Mouse (Mus musculus): Measurements from ENCODE around the gene Tdrkh. TPM values are rescaled to one million over a fixed set of nuclear protein-coding genes. Genes with fewer than 3 reads are reported as not detected.

The Tdrkh gene
- total and polyA plus RNA-seq, 3 experiments = not detected

- dilution Hi-C loops (cut with MboI; ENCODE audit: extremely low pct_ligation_motif_present, extremely low pct_unique_long_range_greater_than_20kb, low sequenced_read_pairs) (no loop called here), in situ Hi-C loops (cut with MboI; ENCODE audit: low pct_ligation_motif_present, low pct_unique_long_range_greater_than_20kb, low sequenced_read_pairs) (loop anchor here (5.0 kb wide), 1 partner anchor 47 kb away; no protein-coding TSS in a partner anchor)
- H3K9me3 ChIP-seq (replicated peaks; ENCODE audit: low read length) = no peaks in the 10 kb centered on the region
- no peaks in the 10 kb centered on the region for H3K79me2 ChIP-seq (replicated peaks; ENCODE audit: control insufficient read depth, extremely low read depth, insufficient read depth, poor library complexity, severe bottlenecking)
- no peaks in the 10 kb centered on the region for H3K36me3 ChIP-seq (replicated peaks in 1 of 2; ENCODE audit: control insufficient read depth in 1 of 2, insufficient read depth in 1 of 2, low read length in 1 of 2)
- no peak overlapping the region for H3K27ac ChIP-seq (ENCODE audit: insufficient read depth, low read depth)
- peak; percentile 58 for DNase-seq (ENCODE audit: extremely low read depth)
- no peak overlapping the region for H3K9ac ChIP-seq (ENCODE audit: insufficient read depth, low read depth)
- TF ChIP-seq IRF4 (IDR thresholded peaks at IDR 0.05; ENCODE audit: low read depth, low read length) (peak; percentile 95), CHD2 (IDR thresholded peaks at IDR 0.05; ENCODE audit: low read length) (no peak), SIN3A (IDR thresholded peaks at IDR 0.05; ENCODE audit: low read length) (no peak), JUN (IDR thresholded peaks at IDR 0.05; ENCODE audit: insufficient read depth, low read depth, low read length) (peak; percentile 23; the same call in 1 of the 2 replicates), ELF1 (IDR thresholded peaks at IDR 0.05; ENCODE audit: low read depth, low read length) (no peak), SMC3 (IDR thresholded peaks at IDR 0.05; ENCODE audit: low read depth, low read length) (no peak), ZNF384 (IDR thresholded peaks at IDR 0.05; ENCODE audit: low read depth, low read length) (no peak), EP300 (IDR thresholded peaks at IDR 0.05; ENCODE audit: low read length) (peak; percentile 86), MAFK (IDR thresholded peaks at IDR 0.05; ENCODE audit: insufficient replicate concordance, low read length) (no peak), PAX5 (IDR thresholded peaks at IDR 0.05; ENCODE audit: low read length) (no peak), USF1 (IDR thresholded peaks at IDR 0.05; ENCODE audit: low read depth, low read length) (no peak), HCFC1 (IDR thresholded peaks at IDR 0.05; ENCODE audit: low read depth, low read length) (0 out of 2 replicates have a peak, but pooled peaks have one; percentile 6), ZC3H11A (IDR thresholded peaks at IDR 0.05; ENCODE audit: low read depth, low read length) (no peak), NELFE (IDR thresholded peaks at IDR 0.05; ENCODE audit: low read depth, low read length) (no peak), ETS1 (conservative IDR thresholded peaks at IDR 0.05; ENCODE audit: low read depth, low read length) (no peak), E2F4 (IDR thresholded peaks at IDR 0.05; ENCODE audit: insufficient replicate concordance, low read depth, low read length) (no peak), GABPA (IDR thresholded peaks at IDR 0.05; ENCODE audit: insufficient replicate concordance, low read depth, low read length) (no peak), CTCF (conservative IDR thresholded peaks at IDR 0.05 in 1 of 2, IDR thresholded peaks at IDR 0.05 in 1 of 2; ENCODE audit: low read depth in 2 of 2, low read length in 2 of 2) (no peak), MXI1 (IDR thresholded peaks at IDR 0.05; ENCODE audit: low read depth, low read length) (no peak), POLR2AphosphoS2 (IDR thresholded peaks at IDR 0.05; ENCODE audit: low read depth, low read length) (no peak), MAX (IDR thresholded peaks at IDR 0.05; ENCODE audit: low read length) (no peak), JUND (conservative IDR thresholded peaks at IDR 0.05; ENCODE audit: low read depth, low read length) (peak; percentile 53), NRF1 (IDR thresholded peaks at IDR 0.05; ENCODE audit: low read depth, low read length) (no peak), ZKSCAN1 (IDR thresholded peaks at IDR 0.05; ENCODE audit: borderline replicate concordance, low read depth, low read length) (no peak), MAZ (IDR thresholded peaks at IDR 0.05; ENCODE audit: low read depth, low read length) (0 out of 2 replicates have a peak, but pooled peaks have one; percentile 70), ZMIZ1 (IDR thresholded peaks at IDR 0.05; ENCODE audit: low read depth, low read length) (no peak), MEF2A (IDR thresholded peaks at IDR 0.05; ENCODE audit: borderline replicate concordance, low read depth, low read length) (no peak), UBTF (IDR thresholded peaks at IDR 0.05; ENCODE audit: low read depth, low read length) (no peak)
- H3K4me3 ChIP-seq (replicated peaks in 1 of 3; ENCODE audit: low read depth in 2 of 3, low read length in 2 of 3, poor library complexity in 1 of 3) = no peak overlapping the region
- H3K4me2 ChIP-seq (ENCODE audit: insufficient read depth, low read depth, poor library complexity, severe bottlenecking) = peak overlapping the region; percentile 37; the same call in 1 of the 2 replicates
- peaks cover 17 to 94% of the 10 kb centered on the region in 2 experiments for H3K4me1 ChIP-seq (ENCODE audit: control insufficient read depth in 1 of 2, insufficient read depth in 2 of 2)
- no peaks in the 10 kb centered on the region for H3K27me3 ChIP-seq (replicated peaks)
Observed at GRCm38 (mm10) chr3:94379831-94380510, 33.1 kb upstream of the Tdrkh start.
